Mouse (Mus musculus): ENCODE results near the gene Dok5. TPM values are rescaled to one million over a fixed set of nuclear protein-coding genes. Genes with fewer than 3 reads are reported as not detected.

Dok5 gene
- 50.2 and 93.9 TPM in 2 replicates for total RNA-seq (2014; rRNA removed)
- polyA plus RNA-seq (2015; fragmentation: Nextera tagmentation; extraction: Ambion mirVana), result 79.9 and 128 TPM in 2 replicates

DNA sequence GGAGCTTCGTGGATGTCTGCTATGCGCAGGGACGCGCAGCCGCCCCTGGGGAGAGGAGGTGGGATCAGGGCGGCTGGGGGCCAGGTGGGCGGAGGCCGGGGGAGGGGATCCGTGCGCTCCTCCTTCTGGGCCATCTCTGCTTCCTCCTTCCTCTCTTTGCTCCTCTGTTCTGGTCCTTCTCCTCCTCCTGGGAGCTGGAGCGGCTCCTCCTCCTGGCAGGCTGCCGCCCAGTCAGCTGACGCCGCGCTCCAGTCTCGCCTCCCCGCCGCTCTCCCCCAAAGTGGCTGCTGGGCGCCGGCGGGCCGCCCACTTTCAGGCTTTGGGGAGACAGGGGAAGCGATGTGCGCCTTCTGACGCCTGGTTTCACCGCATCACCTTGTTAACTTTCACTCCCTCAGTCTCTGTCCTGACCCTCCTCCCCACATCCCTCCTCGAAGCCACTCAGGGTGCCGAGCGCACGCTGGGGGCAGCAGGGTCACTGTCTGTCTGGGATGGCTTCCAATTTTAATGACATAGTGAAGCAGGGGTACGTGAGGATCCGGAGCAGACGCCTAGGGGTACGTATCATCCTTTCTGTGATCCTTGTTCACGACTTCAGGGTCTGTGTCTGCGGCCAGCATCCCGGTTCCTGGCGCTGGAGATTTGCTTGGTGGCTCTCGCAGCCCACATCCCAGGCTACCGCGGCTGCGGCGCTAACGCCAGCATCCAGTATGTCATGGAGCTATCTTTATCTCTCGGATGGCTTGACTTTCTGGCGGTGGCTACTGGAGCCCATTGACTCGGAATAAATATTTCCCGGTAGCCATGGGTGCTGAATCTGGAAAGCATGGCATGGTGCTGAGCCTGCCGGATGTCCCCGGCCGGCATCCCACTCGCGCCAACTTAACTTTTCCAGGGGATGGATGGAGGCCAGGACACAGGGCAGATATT lies at the start of gene Dok5:
Dok5 (plus strand) TSS at position 176 of the 930 bp plus-strand sequence.
- Histone ChIP-seq H3K27me3 (ENCODE audit: insufficient read depth, low read length) (no peaks in the 10 kb centered on the region), H3K4me1 (ENCODE audit: insufficient read depth) (no peaks in the 10 kb centered on the region), H3K9ac (peak within 1 kb of the TSS; percentile 73), H3K27ac (ENCODE audit: low read depth, low read length) (peak within 1 kb of the TSS; percentile 76), H3K4me3 (ENCODE audit: low read depth, low read length) (peak within 1 kb of the TSS; percentile 47), H3K4me2 (ENCODE audit: low read depth) (peak within 1 kb of the TSS; percentile 74), H3K9me3 (ENCODE audit: low read length) (no peaks in the 10 kb centered on the region), H3K36me3 (ENCODE audit: insufficient read depth) (no peaks in the 10 kb centered on the region)
- DNase-seq (peak; percentile 93), ATAC-seq (peak; percentile 92)
- WGBS, result 2% methylated on average over 51 of the region's 53 CpGs
- TF ChIP-seq CTCF (IDR thresholded peaks at IDR 0.05; ENCODE audit: low read depth), result peak; percentile 20; the same call in 1 of the 2 replicates

DNA sequence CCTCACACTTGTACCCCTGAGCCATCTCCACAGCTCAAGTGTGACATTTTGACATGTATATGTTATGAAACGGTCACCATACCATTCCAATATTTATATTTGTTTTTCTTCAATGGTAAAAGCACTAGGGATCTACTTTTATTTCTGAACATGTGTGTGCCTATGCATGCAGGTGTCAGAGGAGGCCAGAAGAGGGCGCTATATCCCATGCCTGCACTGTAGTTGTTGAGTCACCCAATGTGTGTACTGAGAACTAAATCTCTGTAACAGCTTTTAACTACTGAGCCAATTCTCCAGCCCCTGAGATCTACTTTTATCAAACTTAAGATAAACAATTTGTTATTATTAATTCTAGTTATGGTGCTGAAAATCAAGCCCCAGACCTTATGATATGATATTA lies 48.2 kb upstream of the Dok5 start:
- 80% methylated on average over 2 of the region's 2 CpGs for WGBS
- no peak for ATAC-seq
- Histone ChIP-seq H3K4me2 (ENCODE audit: low read depth) (no peak overlapping the region), H3K27ac (ENCODE audit: low read depth, low read length) (no peak overlapping the region), H3K27me3 (ENCODE audit: insufficient read depth, low read length) (no peaks in the 10 kb centered on the region), H3K4me3 (ENCODE audit: low read depth, low read length) (no peak overlapping the region), H3K9me3 (ENCODE audit: low read length) (no peaks in the 10 kb centered on the region), H3K36me3 (ENCODE audit: insufficient read depth) (no peaks in the 10 kb centered on the region), H3K4me1 (ENCODE audit: insufficient read depth) (no peaks in the 10 kb centered on the region), H3K9ac (no peak overlapping the region)
- no peak for DNase-seq
- TF ChIP-seq CTCF (IDR thresholded peaks at IDR 0.05; ENCODE audit: low read depth), result peak; percentile 60

DNA sequence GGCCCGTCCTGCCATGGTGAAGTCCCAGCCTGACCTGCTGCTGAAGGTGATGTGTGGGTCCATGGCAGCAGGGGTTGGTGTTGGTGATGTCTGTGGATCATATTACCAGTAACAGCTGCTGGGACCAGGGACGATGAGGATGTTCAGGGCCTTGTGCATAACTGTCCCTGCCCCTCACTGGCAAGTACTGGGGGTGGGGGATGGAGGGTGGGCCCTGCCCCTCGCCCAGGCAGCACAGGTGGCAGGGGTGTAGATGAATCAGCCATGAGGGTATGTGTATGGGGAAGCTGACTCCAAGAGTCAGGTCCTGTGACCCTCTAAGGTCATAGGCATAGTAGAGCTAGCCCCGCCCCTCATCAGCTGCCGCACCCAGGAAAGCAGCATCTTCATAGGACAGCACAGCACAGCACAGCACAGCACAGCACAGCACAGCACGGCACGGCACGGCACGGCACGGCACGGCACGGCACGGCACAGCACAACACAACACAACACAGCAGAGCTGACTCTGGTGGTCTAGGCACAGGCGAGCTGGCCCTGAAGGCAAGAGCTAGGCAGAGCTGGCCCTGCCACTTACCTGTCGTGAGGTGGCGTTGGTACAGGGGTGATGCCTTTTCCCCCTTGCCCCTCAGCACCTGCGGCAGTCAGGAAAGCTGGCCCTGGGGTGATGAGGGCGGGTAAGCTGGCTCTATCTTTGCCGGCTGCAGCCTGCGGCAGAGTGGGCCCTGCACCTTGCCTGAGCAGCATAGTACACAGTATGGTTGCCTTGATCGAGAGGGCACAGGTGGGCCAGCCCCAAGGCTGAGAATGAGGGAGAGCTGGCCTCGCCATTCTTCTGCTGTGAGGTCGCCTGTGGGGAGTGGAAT lies 36.3 kb upstream of the Dok5 start:
- no peak overlapping the region for H3K27ac ChIP-seq (ENCODE audit: low read depth, low read length)
- H3K4me1 ChIP-seq (ENCODE audit: insufficient read depth), result no peaks in the 10 kb centered on the region
- H3K4me2 ChIP-seq (ENCODE audit: low read depth), result no peak overlapping the region
- 79% methylated on average over 23 of the region's 23 CpGs for WGBS
- no peaks in the 10 kb centered on the region for H3K9me3 ChIP-seq (ENCODE audit: low read length)
- H3K9ac ChIP-seq, result no peak overlapping the region
- no peaks in the 10 kb centered on the region for H3K27me3 ChIP-seq (ENCODE audit: insufficient read depth, low read length)
- no peaks in the 10 kb centered on the region for H3K36me3 ChIP-seq (ENCODE audit: insufficient read depth)
- TF ChIP-seq CTCF (IDR thresholded peaks at IDR 0.05; ENCODE audit: low read depth), result no peak
- ATAC-seq, result no peak; the same call in 1 of the 2 replicates
- H3K4me3 ChIP-seq (ENCODE audit: low read depth, low read length), result no peak overlapping the region
- no peak for DNase-seq

DNA sequence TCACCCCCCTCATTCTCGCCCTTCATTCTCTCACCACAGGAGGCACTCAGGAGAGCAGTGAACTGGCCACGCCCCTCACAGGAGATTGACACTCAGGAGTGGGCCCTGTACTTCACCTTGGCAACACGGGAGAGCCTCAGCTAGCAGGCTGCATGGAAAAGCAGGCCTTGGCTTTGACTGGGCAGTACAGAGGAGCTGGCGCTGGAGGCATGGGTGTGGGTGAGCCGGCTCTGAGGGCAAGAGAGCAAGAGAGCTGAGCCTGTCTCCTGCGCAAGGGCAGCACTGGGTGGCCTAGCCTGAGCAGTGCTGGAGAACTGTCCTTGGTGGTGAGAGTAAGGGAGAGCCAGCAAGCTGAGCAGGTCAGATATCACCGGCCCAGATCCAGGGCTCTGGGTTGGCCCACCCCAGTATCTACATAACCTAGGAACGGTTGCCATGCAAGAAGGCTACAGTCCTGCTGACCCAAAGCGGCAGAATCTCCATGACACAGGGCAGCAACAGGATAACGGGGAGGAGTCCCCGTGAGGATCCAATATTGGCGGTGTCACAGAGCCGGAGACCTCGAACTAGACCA lies 35.6 kb upstream of the Dok5 start:
- Histone ChIP-seq H3K4me2 (ENCODE audit: low read depth) (no peak overlapping the region), H3K9ac (no peak overlapping the region), H3K36me3 (ENCODE audit: insufficient read depth) (no peaks in the 10 kb centered on the region), H3K27me3 (ENCODE audit: insufficient read depth, low read length) (no peaks in the 10 kb centered on the region), H3K9me3 (ENCODE audit: low read length) (no peaks in the 10 kb centered on the region), H3K27ac (ENCODE audit: low read depth, low read length) (no peak overlapping the region), H3K4me3 (ENCODE audit: low read depth, low read length) (no peak overlapping the region), H3K4me1 (ENCODE audit: insufficient read depth) (no peaks in the 10 kb centered on the region)
- 75% methylated on average over 14 of the region's 14 CpGs for WGBS
- no peak for TF ChIP-seq CTCF (IDR thresholded peaks at IDR 0.05; ENCODE audit: low read depth)
- DNase-seq (no peak), ATAC-seq (peak; percentile 54)

DNA sequence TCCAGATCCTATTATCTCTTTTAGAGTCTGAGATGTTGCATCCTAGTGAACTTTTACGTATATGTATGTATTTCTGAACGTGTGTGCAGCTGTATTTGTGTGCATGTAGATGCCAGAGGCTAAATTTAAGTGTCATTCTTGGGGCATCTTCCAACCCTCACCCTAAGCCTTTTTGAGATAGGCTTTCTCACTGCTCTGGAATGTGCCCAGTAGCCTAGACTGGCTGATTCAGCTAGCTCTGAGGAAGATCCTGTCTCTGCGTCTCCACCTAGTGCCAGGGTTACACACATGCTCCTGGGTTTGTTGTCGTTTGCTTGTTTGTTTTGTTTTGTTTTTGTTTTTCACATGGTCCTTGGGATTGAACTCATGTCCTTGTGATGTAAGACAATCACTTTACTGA lies 31.1 kb upstream of the Dok5 start:
- H3K27me3 ChIP-seq (ENCODE audit: insufficient read depth, low read length), result no peaks in the 10 kb centered on the region
- H3K27ac ChIP-seq (ENCODE audit: low read depth, low read length), result no peak overlapping the region
- WGBS, result 87% methylated on average over 4 of the region's 4 CpGs
- no peak overlapping the region for H3K4me2 ChIP-seq (ENCODE audit: low read depth)
- ATAC-seq (no peak), DNase-seq (no peak)
- H3K9me3 ChIP-seq (ENCODE audit: low read length), result no peaks in the 10 kb centered on the region
- TF ChIP-seq CTCF (IDR thresholded peaks at IDR 0.05; ENCODE audit: low read depth), result no peak
- no peaks in the 10 kb centered on the region for H3K4me1 ChIP-seq (ENCODE audit: insufficient read depth)
- no peak overlapping the region for H3K9ac ChIP-seq
- no peak overlapping the region for H3K4me3 ChIP-seq (ENCODE audit: low read depth, low read length)
- no peaks in the 10 kb centered on the region for H3K36me3 ChIP-seq (ENCODE audit: insufficient read depth)

DNA sequence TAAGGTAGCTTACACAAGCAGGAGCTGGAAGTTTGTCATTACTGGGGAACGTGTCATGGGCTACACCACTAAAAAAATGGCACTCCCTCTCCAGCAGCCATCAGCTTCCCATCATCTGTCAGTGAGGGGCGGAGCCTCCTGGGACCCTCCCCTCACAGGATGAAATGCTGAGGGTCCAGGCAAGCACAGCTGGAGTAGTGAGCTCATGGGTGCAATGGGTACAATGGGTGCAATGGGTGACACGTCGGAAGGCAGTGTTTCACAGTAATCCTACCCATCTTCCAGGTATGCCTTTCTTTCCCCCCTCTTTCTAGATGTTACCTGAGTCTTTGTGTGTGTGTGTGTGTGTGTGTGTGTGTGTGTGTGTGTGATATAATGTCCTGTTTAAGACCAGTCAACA lies 25.1 kb upstream of the Dok5 start:
- Histone ChIP-seq H3K9ac (no peak overlapping the region), H3K9me3 (ENCODE audit: low read length) (no peaks in the 10 kb centered on the region), H3K4me1 (ENCODE audit: insufficient read depth) (no peaks in the 10 kb centered on the region), H3K27ac (ENCODE audit: low read depth, low read length) (no peak overlapping the region), H3K36me3 (ENCODE audit: insufficient read depth) (no peaks in the 10 kb centered on the region), H3K27me3 (ENCODE audit: insufficient read depth, low read length) (no peaks in the 10 kb centered on the region), H3K4me2 (ENCODE audit: low read depth) (no peak overlapping the region), H3K4me3 (ENCODE audit: low read depth, low read length) (no peak overlapping the region)
- ATAC-seq, result no peak
- 93% methylated on average over 4 of the region's 4 CpGs for WGBS
- no peak for DNase-seq
- TF ChIP-seq CTCF (IDR thresholded peaks at IDR 0.05; ENCODE audit: low read depth), result no peak
